Mouse (Mus musculus) heart, adult 2 months (tissue): ENCODE measurements around the gene Nr1h4.

ENCODE experiments used
- CTCF ChIP-seq: fragments of 200-600 bp; IDR thresholded peaks from 2 replicates; pipeline ENCODE4 v1.8.1; 2022; ENCODE audit warnings: antibody characterized with exemption, mild to moderate bottlenecking, moderate library complexity
- EP300 ChIP-seq: fragments of 200-500 bp; IDR thresholded peaks from 2 replicates; pipeline ENCODE4 v1.6.1; 2011; ENCODE audit warnings: low read depth, low read length, control low read depth; ENCODE audit not compliant: insufficient read depth

GRCm38 (mm10) chr10:89491321-89491720, 42.1 kb downstream of the Nr1h4 start:
- no peak for TF ChIP-seq CTCF
- no peak for TF ChIP-seq EP300
